Mouse (Mus musculus): ENCODE data around the gene Rgs7. TPM values are rescaled to one million over a fixed set of nuclear protein-coding genes. Genes with fewer than 3 reads are reported as not detected.
A peak's percentile ranks its signal among the peaks of the same experiment; 100 is the strongest.

Rgs7 gene
- polyA plus RNA-seq, 1 experiment from 2014 or later = 1.8 TPM

DNA sequence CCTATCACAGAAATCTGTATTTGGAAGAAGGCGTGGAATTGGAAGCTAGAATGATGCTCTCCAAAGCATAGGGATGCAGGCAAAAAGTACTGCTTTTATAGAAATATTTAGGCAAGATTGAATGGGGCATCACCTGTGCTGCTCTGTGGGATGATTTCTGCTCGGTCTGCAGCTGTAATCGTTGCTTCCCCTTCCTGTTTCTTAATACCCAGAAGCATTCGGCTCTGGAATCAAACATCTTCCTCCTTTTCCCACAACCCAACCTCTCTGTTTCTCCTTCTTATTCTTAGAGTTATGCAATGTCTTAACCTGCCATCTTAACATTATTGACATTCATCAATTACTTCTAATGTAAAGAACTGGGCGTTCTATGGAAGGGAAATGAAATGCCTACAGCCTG is 19.2 kb downstream of the Rgs7 start:
- Histone ChIP-seq H3K9ac (no peak overlapping the region), H3K9me3 (no peaks in the 10 kb centered on the region), H3K36me3 (no peaks in the 10 kb centered on the region), H3K4me2 (replicated peaks) (no peak overlapping the region), H3K4me3 (replicated peaks) (no peak overlapping the region), H3K27ac (no peak overlapping the region), H3K4me1 (replicated peaks) (no peaks in the 10 kb centered on the region), H3K27me3 (replicated peaks) (no peaks in the 10 kb centered on the region)
- WGBS = 84% methylated on average over 5 of the region's 5 CpGs
- no peak for ATAC-seq

DNA sequence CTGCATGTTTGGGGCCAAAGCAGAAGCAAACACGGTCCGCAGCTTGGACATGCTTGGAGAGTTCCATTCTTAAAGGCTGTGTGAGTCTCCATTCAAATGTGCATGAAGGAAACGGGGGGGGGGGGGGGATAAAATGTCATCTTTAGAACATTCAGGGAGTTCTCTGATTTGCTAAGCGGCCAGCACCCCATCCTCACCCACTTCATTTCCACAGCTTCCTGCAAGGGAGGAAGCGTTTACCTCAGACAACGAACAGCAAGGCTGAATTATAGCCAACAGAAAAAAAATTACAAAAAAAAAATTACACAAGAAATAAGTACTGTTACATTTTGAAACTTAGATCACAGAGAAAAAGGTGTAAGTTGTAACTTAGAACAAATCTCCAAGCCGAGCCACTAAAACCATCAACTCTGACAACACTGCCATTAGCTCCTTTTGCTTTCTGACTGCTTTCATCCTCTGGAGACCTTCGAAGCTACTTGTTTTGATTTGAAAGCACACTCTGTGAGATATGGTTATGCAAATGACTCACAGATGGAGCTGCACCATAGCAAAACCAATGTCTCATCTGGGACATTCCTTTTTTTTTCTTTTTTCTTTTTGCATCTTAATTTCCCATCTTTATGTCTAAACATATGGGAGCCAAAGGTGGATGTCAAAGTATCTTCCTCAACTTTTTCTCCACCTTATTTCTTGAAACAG is 23.1 kb downstream of the Rgs7 start:
- H3K4me3 ChIP-seq (replicated peaks) = no peak overlapping the region
- no peaks in the 10 kb centered on the region for H3K9me3 ChIP-seq
- no peak overlapping the region for H3K9ac ChIP-seq
- no peaks in the 10 kb centered on the region for H3K27me3 ChIP-seq (replicated peaks)
- no peak overlapping the region for H3K27ac ChIP-seq
- H3K36me3 ChIP-seq = no peaks in the 10 kb centered on the region
- no peaks in the 10 kb centered on the region for H3K4me1 ChIP-seq (replicated peaks)
- H3K4me2 ChIP-seq (replicated peaks) = no peak overlapping the region
- ATAC-seq = no peak
- 62% methylated on average over 8 of the region's 8 CpGs for WGBS

DNA sequence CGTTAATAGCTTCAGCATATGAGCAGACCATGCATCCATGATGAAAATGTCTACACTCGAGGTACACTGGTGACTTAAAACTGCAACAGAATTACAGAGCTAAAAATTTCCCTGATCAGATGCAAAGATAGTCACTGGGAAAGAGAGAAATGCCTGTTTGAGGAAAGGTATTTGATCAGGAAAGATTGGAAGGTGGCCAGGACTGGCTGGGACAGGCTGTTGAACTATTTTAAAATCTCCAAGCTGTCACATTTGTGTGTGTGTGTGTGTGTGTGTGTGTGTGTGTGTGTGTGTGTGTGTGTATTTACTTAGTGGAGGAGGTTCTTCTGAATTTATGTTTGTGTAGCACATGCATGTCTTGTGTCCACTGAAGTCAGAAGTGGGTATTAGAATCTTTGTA is 27.7 kb downstream of the Rgs7 start:
- H3K4me2 ChIP-seq (replicated peaks) = no peak overlapping the region
- no peaks in the 10 kb centered on the region for H3K9me3 ChIP-seq
- H3K9ac ChIP-seq = no peak overlapping the region
- no peak overlapping the region for H3K27ac ChIP-seq
- H3K36me3 ChIP-seq = no peaks in the 10 kb centered on the region
- ATAC-seq = no peak
- WGBS = 75% methylated on average over 2 of the region's 2 CpGs
- no peaks in the 10 kb centered on the region for H3K27me3 ChIP-seq (replicated peaks)
- no peak overlapping the region for H3K4me3 ChIP-seq (replicated peaks)
- H3K4me1 ChIP-seq (replicated peaks) = no peaks in the 10 kb centered on the region

DNA sequence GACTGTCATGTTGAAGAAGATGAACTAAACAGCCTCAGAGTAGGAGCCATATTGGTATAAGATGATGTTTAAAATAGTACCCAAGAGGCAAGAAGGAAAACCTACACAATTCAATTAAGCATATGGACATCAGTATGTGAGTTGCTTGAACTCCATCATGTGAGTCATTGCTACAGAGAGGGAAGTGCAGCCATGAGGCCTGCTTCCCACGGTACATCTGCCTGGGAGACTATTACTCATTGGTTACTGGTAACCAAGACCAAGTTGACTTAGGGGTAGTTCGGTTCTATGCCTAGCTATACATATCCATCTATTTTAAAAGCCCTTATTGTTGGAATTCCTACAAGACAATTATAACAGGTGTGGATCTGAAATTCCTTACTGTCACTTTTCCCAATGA is 29.9 kb downstream of the Rgs7 start:
- Histone ChIP-seq H3K4me1 (replicated peaks) (no peaks in the 10 kb centered on the region), H3K27ac (no peak overlapping the region), H3K9me3 (no peaks in the 10 kb centered on the region), H3K4me3 (replicated peaks) (no peak overlapping the region), H3K9ac (no peak overlapping the region), H3K27me3 (replicated peaks) (no peaks in the 10 kb centered on the region), H3K4me2 (replicated peaks) (no peak overlapping the region), H3K36me3 (no peaks in the 10 kb centered on the region)
- no peak for ATAC-seq
- 91% methylated on average over 2 of the region's 2 CpGs for WGBS

DNA sequence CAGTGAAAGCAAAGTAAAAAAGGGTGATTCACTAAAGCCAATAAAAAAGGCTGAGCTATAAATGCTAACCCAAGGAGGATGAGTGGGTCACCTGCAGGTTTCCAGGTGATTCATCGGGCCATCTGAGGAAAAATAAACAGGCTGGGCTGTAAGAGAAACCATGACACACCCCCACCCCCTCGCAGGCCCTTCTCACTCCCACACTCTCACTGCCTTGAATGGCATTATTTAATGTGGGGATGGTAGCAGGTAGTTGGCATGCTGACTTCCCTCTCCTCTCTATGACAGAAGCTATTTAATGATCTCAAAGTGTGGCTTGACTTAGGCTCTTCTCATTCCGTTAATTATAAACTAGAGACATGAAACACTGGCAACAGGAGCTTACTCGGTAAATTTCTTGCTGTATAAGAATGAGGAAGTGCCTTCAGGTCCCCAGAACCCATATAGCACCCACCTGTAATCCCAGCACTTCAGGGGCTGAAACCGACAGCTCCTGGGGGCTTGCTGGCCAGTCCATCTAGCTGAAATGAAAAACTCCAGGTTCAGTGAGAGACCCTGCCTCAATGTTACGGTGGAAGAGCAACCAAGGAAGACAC is 38.2 kb downstream of the Rgs7 start:
- H3K4me3 ChIP-seq (replicated peaks) = no peak overlapping the region
- peak; percentile 92 for ATAC-seq
- H3K4me2 ChIP-seq (replicated peaks) = no peak overlapping the region
- H3K4me1 ChIP-seq (replicated peaks) = no peaks in the 10 kb centered on the region
- 63% methylated on average over 6 of the region's 6 CpGs for WGBS
- no peaks in the 10 kb centered on the region for H3K36me3 ChIP-seq
- H3K9ac ChIP-seq = no peak overlapping the region
- H3K27me3 ChIP-seq (replicated peaks) = no peaks in the 10 kb centered on the region
- H3K27ac ChIP-seq = no peak overlapping the region
- H3K9me3 ChIP-seq = no peaks in the 10 kb centered on the region

DNA sequence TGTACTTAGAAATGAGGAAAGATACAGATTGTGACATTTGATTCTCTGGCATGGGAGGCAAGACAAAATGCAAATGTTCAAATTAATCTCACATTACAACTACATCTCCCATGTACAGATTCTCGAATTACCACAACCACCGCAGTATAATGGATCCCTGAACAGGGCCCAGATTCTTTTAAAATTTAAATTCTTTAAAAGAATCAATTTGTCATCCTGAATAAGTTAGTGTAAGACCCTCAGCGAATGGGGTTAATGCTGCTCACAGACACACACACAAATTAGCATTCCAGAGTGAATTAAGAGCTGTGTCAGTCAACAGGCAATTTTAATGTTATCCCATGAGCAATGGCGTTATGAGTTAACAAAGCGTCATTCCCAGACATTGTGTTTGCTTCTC is 44.3 kb downstream of the Rgs7 start:
- H3K4me3 ChIP-seq (replicated peaks) = no peak overlapping the region
- H3K27ac ChIP-seq = no peak overlapping the region
- H3K4me1 ChIP-seq (replicated peaks) = no peaks in the 10 kb centered on the region
- H3K36me3 ChIP-seq = no peaks in the 10 kb centered on the region
- no peak overlapping the region for H3K9ac ChIP-seq
- no peaks in the 10 kb centered on the region for H3K27me3 ChIP-seq (replicated peaks)
- WGBS = 78% methylated on average over 5 of the region's 5 CpGs
- no peak overlapping the region for H3K4me2 ChIP-seq (replicated peaks)
- H3K9me3 ChIP-seq = no peaks in the 10 kb centered on the region
- ATAC-seq = no peak

- Histone ChIP-seq H3K4me1 (replicated peaks) (no peaks in the 10 kb centered on the region), H3K9ac (no peak overlapping the region), H3K4me3 (replicated peaks) (no peak overlapping the region), H3K4me2 (replicated peaks) (no peak overlapping the region), H3K27me3 (replicated peaks) (no peaks in the 10 kb centered on the region), H3K27ac (no peak overlapping the region), H3K9me3 (no peaks in the 10 kb centered on the region), H3K36me3 (no peaks in the 10 kb centered on the region)
- no peak for ATAC-seq
- 100% methylated on average over 1 of the region's 1 CpGs for WGBS
Measured at GRCm38 (mm10) chr1:175442939-175443338, 49.4 kb downstream of the Rgs7 start.

GRCm38 (mm10) chr1:175442025-175442424 is 50.3 kb downstream of the Rgs7 start:
- 72% methylated on average over 6 of the region's 6 CpGs for WGBS
- no peaks in the 10 kb centered on the region for H3K27me3 ChIP-seq (replicated peaks)
- H3K4me1 ChIP-seq (replicated peaks) = no peaks in the 10 kb centered on the region
- ATAC-seq = no peak
- no peak overlapping the region for H3K27ac ChIP-seq
- H3K4me3 ChIP-seq (replicated peaks) = no peak overlapping the region
- H3K9ac ChIP-seq = no peak overlapping the region
- no peak overlapping the region for H3K4me2 ChIP-seq (replicated peaks)
- H3K9me3 ChIP-seq = no peaks in the 10 kb centered on the region
- H3K36me3 ChIP-seq = no peaks in the 10 kb centered on the region

- 74% methylated on average over 14 of the region's 14 CpGs for WGBS
Measured at GRCm38 (mm10) chr1:175433622-175434204, 58.6 kb downstream of the Rgs7 start.

DNA sequence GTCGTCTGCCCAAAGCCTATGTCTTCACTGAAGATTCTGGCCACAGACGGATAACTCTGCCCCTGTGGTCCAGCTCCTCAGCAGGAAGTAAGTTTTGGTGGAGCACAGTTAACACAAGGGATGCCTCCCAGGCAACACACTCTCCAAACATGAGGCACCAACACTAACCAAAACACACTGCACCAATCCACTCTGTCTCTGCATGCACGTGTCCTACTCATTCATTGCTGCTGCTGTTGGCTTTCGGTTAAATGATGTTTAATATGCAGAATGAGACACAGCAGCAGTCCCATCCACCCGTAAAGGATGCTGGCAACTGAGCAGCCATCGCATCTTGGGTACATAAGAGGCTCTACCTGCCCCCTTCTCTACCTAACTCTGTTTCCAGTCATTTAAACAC is 59.2 kb downstream of the Rgs7 start:
- no peaks in the 10 kb centered on the region for H3K36me3 ChIP-seq
- 83% methylated on average over 6 of the region's 6 CpGs for WGBS
- H3K9me3 ChIP-seq = no peaks in the 10 kb centered on the region
- H3K27me3 ChIP-seq (replicated peaks) = no peaks in the 10 kb centered on the region
- no peak overlapping the region for H3K9ac ChIP-seq
- ATAC-seq = no peak
- no peak overlapping the region for H3K27ac ChIP-seq
- H3K4me1 ChIP-seq (replicated peaks) = no peaks in the 10 kb centered on the region
- no peak overlapping the region for H3K4me3 ChIP-seq (replicated peaks)
- H3K4me2 ChIP-seq (replicated peaks) = no peak overlapping the region

More at GRCm38 (mm10) chr1:175433622-175434204, 58.6 kb downstream of the Rgs7 start:
- Histone ChIP-seq H3K9ac (no peak overlapping the region), H3K36me3 (no peaks in the 10 kb centered on the region), H3K4me3 (replicated peaks) (no peak overlapping the region), H3K27me3 (replicated peaks) (no peaks in the 10 kb centered on the region), H3K27ac (no peak overlapping the region), H3K4me2 (replicated peaks) (no peak overlapping the region), H3K9me3 (no peaks in the 10 kb centered on the region), H3K4me1 (replicated peaks) (no peaks in the 10 kb centered on the region)
- ATAC-seq = no peak

DNA sequence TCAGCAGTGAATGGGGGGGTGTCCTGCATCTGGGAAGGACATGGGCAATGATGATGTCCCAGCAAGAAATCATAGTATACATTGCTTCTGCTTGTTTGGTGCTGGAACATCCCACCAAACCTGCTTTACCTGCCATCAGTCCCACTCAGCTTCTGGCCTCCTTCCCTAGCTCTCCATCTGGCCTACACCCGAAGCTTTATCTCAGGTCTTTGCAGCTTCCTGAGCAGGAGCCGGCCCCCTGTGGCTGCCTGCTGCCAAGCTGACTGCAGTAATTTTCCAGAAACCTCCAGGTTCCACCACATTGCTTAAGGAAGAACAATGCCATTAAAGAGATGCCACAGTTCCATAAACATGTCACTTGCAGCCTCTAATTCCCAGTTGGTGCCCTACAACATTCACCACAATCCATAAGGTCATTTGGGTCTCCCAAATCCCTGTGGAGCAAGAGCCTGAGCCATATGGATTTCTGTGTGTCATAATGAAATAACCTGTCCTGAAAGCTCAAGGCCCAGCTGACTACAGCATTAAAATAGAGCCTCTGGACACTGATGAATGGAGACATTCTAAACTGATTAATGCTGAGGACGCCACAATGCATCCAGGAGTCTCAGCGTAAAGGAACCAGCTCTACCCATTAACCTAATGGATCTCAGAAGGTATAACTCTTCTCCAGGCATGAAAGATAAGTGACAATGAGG is 60.8 kb downstream of the Rgs7 start:
- no peak overlapping the region for H3K9ac ChIP-seq
- H3K9me3 ChIP-seq = no peaks in the 10 kb centered on the region
- no peak overlapping the region for H3K4me3 ChIP-seq (replicated peaks)
- no peak overlapping the region for H3K4me2 ChIP-seq (replicated peaks)
- no peaks in the 10 kb centered on the region for H3K4me1 ChIP-seq (replicated peaks)
- H3K36me3 ChIP-seq = no peaks in the 10 kb centered on the region
- no peak overlapping the region for H3K27ac ChIP-seq
- 64% methylated on average over 4 of the region's 4 CpGs for WGBS
- no peaks in the 10 kb centered on the region for H3K27me3 ChIP-seq (replicated peaks)
- ATAC-seq = no peak

DNA sequence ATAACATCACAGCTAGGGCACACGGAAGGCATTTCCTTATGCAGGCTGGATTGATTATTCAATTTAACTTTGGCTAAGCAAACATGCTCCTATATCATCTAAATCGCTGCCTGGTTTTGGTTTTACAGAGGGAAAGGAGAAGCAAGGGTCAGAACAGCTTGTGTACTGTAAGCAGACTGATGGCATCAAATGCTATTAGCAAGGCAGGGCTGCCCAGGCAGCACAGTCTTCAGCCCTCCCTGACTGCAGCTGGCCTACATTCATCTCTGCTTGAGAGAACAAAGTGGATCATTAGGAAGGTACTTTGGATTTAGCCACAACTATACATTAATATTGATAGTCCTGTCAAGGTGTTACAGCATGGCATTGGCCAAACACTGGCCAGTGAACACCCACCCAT is 65.2 kb downstream of the Rgs7 start:
- Histone ChIP-seq H3K27me3 (replicated peaks) (no peaks in the 10 kb centered on the region), H3K27ac (no peak overlapping the region), H3K4me2 (replicated peaks) (no peak overlapping the region), H3K36me3 (no peaks in the 10 kb centered on the region), H3K4me1 (replicated peaks) (no peaks in the 10 kb centered on the region), H3K9me3 (no peaks in the 10 kb centered on the region), H3K4me3 (replicated peaks) (no peak overlapping the region), H3K9ac (no peak overlapping the region)
- ATAC-seq = no peak
- 62% methylated on average over 2 of the region's 2 CpGs for WGBS
